In genomic region chr3:70103983-70104827, GRCm38 (mm10) we compare ENCODE assay signal across 8 mouse cellular contexts.
DNase-seq lines count a peak whose midpoint lies in the region; ATAC-seq and TF ChIP-seq lines count a peak whose summit lies in the region.

No protein-coding gene starts in this region.

- peak; percentile 96 for TF ChIP-seq RAD21 in CH12.LX (IDR thresholded peaks at IDR 0.05; ENCODE audit: low read depth, low read length)

- dilution Hi-C loops in CH12.LX (cut with MboI; ENCODE audit: extremely low pct_ligation_motif_present, extremely low pct_unique_long_range_greater_than_20kb, low sequenced_read_pairs) = no loop called here

- H3K9ac ChIP-seq in CH12.LX (ENCODE audit: insufficient read depth, low read depth) = peak overlapping the region; percentile 78
- H3K9ac ChIP-seq in embryonic facial prominence, embryonic 15.5 days = peak overlapping the region; percentile 37; the same call in 1 of the 2 replicates
- peak overlapping the region; percentile 43 for H3K9ac ChIP-seq in heart, embryonic 15.5 days
- no peak overlapping the region for H3K9ac ChIP-seq in liver, embryonic 13.5 days
- peak overlapping the region; percentile 59 for H3K9ac ChIP-seq in neural tube, embryonic 11.5 days (ENCODE audit: low read length)

- no peaks in the 10 kb centered on the region for H3K79me2 ChIP-seq in CH12.LX (replicated peaks; ENCODE audit: control insufficient read depth, extremely low read depth, insufficient read depth, poor library complexity, severe bottlenecking)

- peak; percentile 86 for DNase-seq in CH12.LX (ENCODE audit: extremely low read depth)
- DNase-seq in brain, adult 2 months (ENCODE audit: low read depth, low spot score) = peak; percentile 92
- DNase-seq in kidney, postnatal 14 days = peak; percentile 71
- peak; percentile 13 for DNase-seq in liver, embryonic 13.5 days
- DNase-seq in neural tube, embryonic 11.5 days (ENCODE audit: low spot score) = peak; percentile 82
- peak; percentile 74 for DNase-seq in thymus, postnatal 0 days (ENCODE audit: low spot score)

- H3K36me3 ChIP-seq in CH12.LX (replicated peaks in 1 of 2; ENCODE audit: control insufficient read depth in 1 of 2, insufficient read depth in 1 of 2, low read length in 1 of 2) = no peaks in the 10 kb centered on the region
- no peaks in the 10 kb centered on the region for H3K36me3 ChIP-seq in embryonic facial prominence, embryonic 15.5 days
- no peaks in the 10 kb centered on the region for H3K36me3 ChIP-seq in heart, embryonic 15.5 days
- no peaks in the 10 kb centered on the region for H3K36me3 ChIP-seq in liver, embryonic 13.5 days
- H3K36me3 ChIP-seq in neural tube, embryonic 11.5 days (ENCODE audit: control insufficient read depth, insufficient read depth, low read length) = no peaks in the 10 kb centered on the region

- peak overlapping the region; percentile 55 to 63 (median 59) for H3K4me3 ChIP-seq in CH12.LX (replicated peaks in 1 of 3; ENCODE audit: low read depth in 2 of 3, low read length in 2 of 3, poor library complexity in 1 of 3)
- H3K4me3 ChIP-seq in embryonic facial prominence, embryonic 15.5 days (replicated peaks) = peak overlapping the region; percentile 47
- H3K4me3 ChIP-seq in heart, embryonic 15.5 days = peak overlapping the region; percentile 55
- peak overlapping the region; percentile 44 for H3K4me3 ChIP-seq in liver, embryonic 13.5 days (replicated peaks)
- H3K4me3 ChIP-seq in neural tube, embryonic 11.5 days (ENCODE audit: low read depth, low read length) = peak overlapping the region; percentile 36

- 3% methylated on average over 21 of the region's 21 CpGs for WGBS in embryonic facial prominence, embryonic 15.5 days
- 3% methylated on average over 21 of the region's 21 CpGs for WGBS in heart, embryonic 15.5 days
- 5% methylated on average over 21 of the region's 21 CpGs for WGBS in liver, embryonic 13.5 days (ENCODE audit: insufficient replicate concordance)
- 11% methylated on average over 21 of the region's 21 CpGs for WGBS in neural tube, embryonic 11.5 days

- no peaks in the 10 kb centered on the region for H3K27me3 ChIP-seq in CH12.LX (replicated peaks)
- 0 out of 2 replicates have a peak, but pooled peaks cover 7% of the 10 kb centered on the region for H3K27me3 ChIP-seq in embryonic facial prominence, embryonic 15.5 days
- H3K27me3 ChIP-seq in heart, embryonic 15.5 days = peaks cover 3% of the 10 kb centered on the region; the same call in 1 of the 2 replicates
- no peaks in the 10 kb centered on the region for H3K27me3 ChIP-seq in liver, embryonic 13.5 days
- H3K27me3 ChIP-seq in neural tube, embryonic 11.5 days (ENCODE audit: control insufficient read depth, insufficient read depth, low read length) = no peaks in the 10 kb centered on the region

- TF ChIP-seq EP300 in CH12.LX (IDR thresholded peaks at IDR 0.05; ENCODE audit: low read length) = peak; percentile 53; the same call in 1 of the 2 replicates

- H3K4me1 ChIP-seq in CH12.LX (ENCODE audit: control insufficient read depth in 1 of 2, insufficient read depth in 2 of 2) = peaks cover 0 to 5% of the 10 kb centered on the region in 2 experiments; a peak in 2 of 4 replicates
- H3K4me1 ChIP-seq in embryonic facial prominence, embryonic 15.5 days = no peaks in the 10 kb centered on the region
- H3K4me1 ChIP-seq in heart, embryonic 15.5 days (replicated peaks) = 0 out of 2 replicates have a peak, but pooled peaks cover 2% of the 10 kb centered on the region
- no peaks in the 10 kb centered on the region; the same call in 1 of the 2 replicates for H3K4me1 ChIP-seq in liver, embryonic 13.5 days (replicated peaks)
- no peaks in the 10 kb centered on the region for H3K4me1 ChIP-seq in neural tube, embryonic 11.5 days (ENCODE audit: control insufficient read depth, insufficient read depth, low read length)

- H3K27ac ChIP-seq in CH12.LX (ENCODE audit: insufficient read depth, low read depth) = peak overlapping the region; percentile 78
- H3K27ac ChIP-seq in embryonic facial prominence, embryonic 15.5 days (replicated peaks) = peak overlapping the region; percentile 58; the same call in 1 of the 2 replicates
- H3K27ac ChIP-seq in heart, embryonic 15.5 days = 0 out of 2 replicates have a peak overlapping the region, but pooled peaks have one; percentile 15
- H3K27ac ChIP-seq in liver, embryonic 13.5 days = no peak overlapping the region
- H3K27ac ChIP-seq in neural tube, embryonic 11.5 days (ENCODE audit: low read depth, low read length) = no peak overlapping the region

- peak overlapping the region; percentile 85 for H3K4me2 ChIP-seq in CH12.LX (ENCODE audit: insufficient read depth, low read depth, poor library complexity, severe bottlenecking)
- H3K4me2 ChIP-seq in embryonic facial prominence, embryonic 15.5 days (replicated peaks) = peak overlapping the region; percentile 75
- H3K4me2 ChIP-seq in heart, embryonic 15.5 days = peak overlapping the region; percentile 88
- H3K4me2 ChIP-seq in liver, embryonic 13.5 days = peak overlapping the region; percentile 69
- peak overlapping the region; percentile 57 for H3K4me2 ChIP-seq in neural tube, embryonic 11.5 days (ENCODE audit: low read depth)

- ATAC-seq in embryonic facial prominence, embryonic 15.5 days (ENCODE audit: insufficient number of reproducible peaks, low FRiP score, low TSS enrichment, low read depth) = no peak
- ATAC-seq in heart, embryonic 15.5 days (replicated peaks; ENCODE audit: insufficient number of reproducible peaks, insufficient read depth, low FRiP score, low read depth) = no peak
- no peak for ATAC-seq in liver, embryonic 13.5 days (ENCODE audit: low read depth)
- peak; percentile 56; the same call in 1 of the 2 replicates for ATAC-seq in neural tube, embryonic 11.5 days (ENCODE audit: insufficient read depth, low FRiP score, low TSS enrichment)

- TF ChIP-seq CTCF in CH12.LX (conservative IDR thresholded peaks at IDR 0.05 in 1 of 2, IDR thresholded peaks at IDR 0.05 in 1 of 2; ENCODE audit: low read depth in 2 of 2, low read length in 2 of 2) = peak; percentile 63 to 91

- H3K9me3 ChIP-seq in CH12.LX (replicated peaks; ENCODE audit: low read length) = no peaks in the 10 kb centered on the region
- H3K9me3 ChIP-seq in embryonic facial prominence, embryonic 15.5 days (replicated peaks) = no peaks in the 10 kb centered on the region
- no peaks in the 10 kb centered on the region for H3K9me3 ChIP-seq in heart, embryonic 15.5 days (replicated peaks)
- no peaks in the 10 kb centered on the region for H3K9me3 ChIP-seq in liver, embryonic 13.5 days (replicated peaks)
- no peaks in the 10 kb centered on the region for H3K9me3 ChIP-seq in neural tube, embryonic 11.5 days (ENCODE audit: control insufficient read depth, low read length)

- no peak for TF ChIP-seq POLR2A in CH12.LX (IDR thresholded peaks at IDR 0.05; ENCODE audit: low read depth, low read length)

- in situ Hi-C loops in CH12.LX (cut with MboI; ENCODE audit: low pct_ligation_motif_present, low pct_unique_long_range_greater_than_20kb, low sequenced_read_pairs) = loop anchor here (10.0 kb wide), 1 partner anchor 401 kb away; no protein-coding TSS in a partner anchor

TF ChIP-seq in CH12.LX, 34 proteins besides CTCF, POLR2A, EP300 and RAD21:
- TF ChIP-seq ZMIZ1 (IDR thresholded peaks at IDR 0.05; ENCODE audit: low read depth, low read length) = no peak
- peak; percentile 54; the same call in 1 of the 2 replicates for TF ChIP-seq ELF1 (IDR thresholded peaks at IDR 0.05; ENCODE audit: low read depth, low read length)
- peak; percentile 87 for TF ChIP-seq MEF2A (IDR thresholded peaks at IDR 0.05; ENCODE audit: borderline replicate concordance, low read depth, low read length)
- no peak for TF ChIP-seq ZNF384 (IDR thresholded peaks at IDR 0.05; ENCODE audit: low read depth, low read length)
- TF ChIP-seq GABPA (IDR thresholded peaks at IDR 0.05; ENCODE audit: insufficient replicate concordance, low read depth, low read length) = no peak
- TF ChIP-seq SMC3 (IDR thresholded peaks at IDR 0.05; ENCODE audit: low read depth, low read length) = peak; percentile 77
- TF ChIP-seq SIN3A (IDR thresholded peaks at IDR 0.05; ENCODE audit: low read length) = peak; percentile 68
- TF ChIP-seq MXI1 (IDR thresholded peaks at IDR 0.05; ENCODE audit: low read depth, low read length) = no peak; the same call in none of the 2 replicates
- no peak for TF ChIP-seq NRF1 (IDR thresholded peaks at IDR 0.05; ENCODE audit: low read depth, low read length)
- no peak for TF ChIP-seq PAX5 (IDR thresholded peaks at IDR 0.05; ENCODE audit: low read length)
- TF ChIP-seq MYC (IDR thresholded peaks at IDR 0.05; ENCODE audit: low read depth, low read length) = peak; percentile 35; the same call in 1 of the 2 replicates
- TF ChIP-seq TCF12 (IDR thresholded peaks at IDR 0.05; ENCODE audit: low read depth, low read length) = peak; percentile 64
- no peak for TF ChIP-seq E2F4 (IDR thresholded peaks at IDR 0.05; ENCODE audit: insufficient replicate concordance, low read depth, low read length)
- TF ChIP-seq MAFK (IDR thresholded peaks at IDR 0.05; ENCODE audit: insufficient replicate concordance, low read length) = 0 out of 2 replicates have a peak, but pooled peaks have one; percentile 7
- TF ChIP-seq MAZ (IDR thresholded peaks at IDR 0.05; ENCODE audit: low read depth, low read length) = 0 out of 2 replicates have a peak, but pooled peaks have one; percentile 56
- 0 out of 2 replicates have a peak, but pooled peaks have one; percentile 42 for TF ChIP-seq ETS1 (conservative IDR thresholded peaks at IDR 0.05; ENCODE audit: low read depth, low read length)
- TF ChIP-seq IRF4 (IDR thresholded peaks at IDR 0.05; ENCODE audit: low read depth, low read length) = peak; percentile 32; the same call in 1 of the 2 replicates
- TF ChIP-seq ZC3H11A (IDR thresholded peaks at IDR 0.05; ENCODE audit: low read depth, low read length) = peak; percentile 29; the same call in 1 of the 2 replicates
- no peak for TF ChIP-seq BHLHE40 (IDR thresholded peaks at IDR 0.05; ENCODE audit: low read depth, low read length)
- TF ChIP-seq ZKSCAN1 (IDR thresholded peaks at IDR 0.05; ENCODE audit: borderline replicate concordance, low read depth, low read length) = no peak
- peak; percentile 38; the same call in 1 of the 2 replicates for TF ChIP-seq JUND (conservative IDR thresholded peaks at IDR 0.05; ENCODE audit: low read depth, low read length)
- no peak for TF ChIP-seq KAT2A (IDR thresholded peaks at IDR 0.05; ENCODE audit: insufficient replicate concordance, low read length)
- TF ChIP-seq CHD1 (IDR thresholded peaks at IDR 0.05; ENCODE audit: low read depth, low read length) = no peak
- peak; percentile 79 for TF ChIP-seq MAX (IDR thresholded peaks at IDR 0.05; ENCODE audit: low read length)
- TF ChIP-seq TBP (conservative IDR thresholded peaks at IDR 0.05; ENCODE audit: low read depth, low read length) = 0 out of 2 replicates have a peak, but pooled peaks have one; percentile 22
- TF ChIP-seq HCFC1 (IDR thresholded peaks at IDR 0.05; ENCODE audit: low read depth, low read length) = peak; percentile 45

Comparison
In these comparisons a context has a peak if more than half of its experiments do, and no peak if none do; other contexts are left out.
1. DNase-seq: peak in every context shown above with its lines; median percentile 92 in brain, adult 2 months; 86 in CH12.LX; 82 in neural tube, embryonic 11.5 days; 74 in thymus, postnatal 0 days; 71 in kidney, postnatal 14 days; 13 in liver, embryonic 13.5 days.
2. H3K27ac ChIP-seq: peak in CH12.LX (single experiment), embryonic facial prominence, embryonic 15.5 days (single experiment) and heart, embryonic 15.5 days (single experiment); none in liver, embryonic 13.5 days (single experiment) and neural tube, embryonic 11.5 days (single experiment).
3. Peak in every context shown above with its lines, with median percentiles within 50 percentile points of each other: H3K4me2 ChIP-seq and H3K4me3 ChIP-seq.